Comparison of ENCODE assay signal across 9 mouse cellular contexts in the genomic region with DNA sequence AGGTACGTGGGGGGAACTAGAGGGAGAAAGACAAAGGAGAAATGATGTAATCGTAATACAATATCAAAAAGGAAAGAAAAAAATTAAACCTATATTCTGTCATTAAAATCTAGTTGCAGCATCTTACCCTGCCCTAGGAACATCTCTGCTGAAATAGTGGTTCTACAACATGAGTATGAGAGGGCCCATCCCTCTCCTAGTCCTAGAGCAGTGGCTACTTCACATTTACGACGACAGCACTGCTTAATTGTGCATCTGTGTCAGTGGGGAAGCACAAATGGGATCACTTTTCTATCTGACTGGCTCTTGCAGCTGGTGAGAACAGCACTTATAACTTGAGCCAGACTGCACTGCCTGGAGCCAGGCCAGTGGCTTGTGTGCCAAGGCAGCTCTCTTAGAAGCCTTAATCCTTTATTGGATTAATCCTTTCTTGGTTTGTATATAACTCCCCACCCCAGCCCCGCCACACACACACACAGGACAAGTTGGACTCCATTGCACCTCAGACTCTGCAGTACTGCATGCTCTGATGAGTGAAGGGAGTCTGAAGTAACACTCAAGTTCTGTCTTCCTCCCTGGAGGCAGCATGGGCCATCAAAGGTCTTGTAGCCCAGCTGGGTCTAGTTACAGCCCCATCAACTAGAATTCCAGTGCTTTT. TPM values are rescaled to one million over a fixed set of nuclear protein-coding genes. Genes with fewer than 3 reads are reported as not detected.
DNase-seq lines count a peak whose midpoint lies in the region; ATAC-seq and TF ChIP-seq lines count a peak whose summit lies in the region.
"Had no signal": no experiment of that assay in that cellular context is flagged by ENCODE, and none has a peak within 500 bp of the region (broad histone marks: within the 10 kb centered on the region; RNA-seq: fewer than 3 reads in every experiment).

No protein-coding gene starts in this region.

- no peaks in the 10 kb centered on the region for H3K27me3 ChIP-seq in neural tube, embryonic 14.5 days (ENCODE audit: control insufficient read depth, insufficient read depth, low read length)
- H3K27me3 ChIP-seq in liver, postnatal 0 days (ENCODE audit: insufficient read depth, low read length) = no peaks in the 10 kb centered on the region
- H3K27me3 ChIP-seq: neural tube, embryonic 12.5 days had no signal

- H3K36me3 ChIP-seq in neural tube, embryonic 14.5 days (ENCODE audit: control insufficient read depth, insufficient read depth, low read length) = no peaks in the 10 kb centered on the region
- H3K36me3 ChIP-seq in liver, postnatal 0 days (replicated peaks; ENCODE audit: insufficient read depth, low read length) = peaks cover 4% of the 10 kb centered on the region
- H3K36me3 ChIP-seq: neural tube, embryonic 12.5 days had no signal

- intact Hi-C loops in gastrocnemius, postnatal 36 days (cut with DNase I) = loop anchor here (5.0 kb wide), 1 partner anchor 47 kb away; a partner anchor contains a TSS
- intact Hi-C loops in left cerebral cortex, postnatal 25 days (cut with DNase I) = loop anchor here (5.0 kb wide), 1 partner anchor 47 kb away; a partner anchor contains a TSS

- peaks cover 6% of the 10 kb centered on the region; the same call in 1 of the 2 replicates for H3K4me1 ChIP-seq in neural tube, embryonic 14.5 days (ENCODE audit: control insufficient read depth, insufficient read depth, low read length)
- H3K4me1 ChIP-seq in liver, postnatal 0 days (ENCODE audit: insufficient read depth) = peaks cover 7% of the 10 kb centered on the region; the same call in 1 of the 2 replicates
- H3K4me1 ChIP-seq: neural tube, embryonic 12.5 days had no signal

- WGBS in neural tube, embryonic 14.5 days = 50% methylated on average over 5 of the region's 5 CpGs
- 86% methylated on average over 5 of the region's 5 CpGs for WGBS in liver, postnatal 0 days (ENCODE audit: insufficient replicate concordance)

- H3K4me3 ChIP-seq in neural tube, embryonic 14.5 days (ENCODE audit: low read depth, low read length) = no peak overlapping the region
- no peak overlapping the region for H3K4me3 ChIP-seq in liver, postnatal 0 days (ENCODE audit: low read depth, low read length)
- H3K4me3 ChIP-seq: neural tube, embryonic 12.5 days had no signal

- no peaks in the 10 kb centered on the region for H3K9me3 ChIP-seq in neural tube, embryonic 14.5 days (ENCODE audit: control insufficient read depth, low read length)
- H3K9me3 ChIP-seq in liver, postnatal 0 days (ENCODE audit: low read length) = no peaks in the 10 kb centered on the region
- H3K9me3 ChIP-seq: neural tube, embryonic 12.5 days had no signal

- no peak for TF ChIP-seq CTCF in liver, postnatal 0 days (IDR thresholded peaks at IDR 0.05; ENCODE audit: low read depth)

- peak overlapping the region; percentile 50; the same call in 1 of the 2 replicates for H3K27ac ChIP-seq in neural tube, embryonic 14.5 days (ENCODE audit: low read depth, low read length)
- no peak overlapping the region for H3K27ac ChIP-seq in liver, postnatal 0 days (ENCODE audit: low read depth)
- H3K27ac ChIP-seq: neural tube, embryonic 12.5 days had no signal

- DNase-seq in cerebellum, adult 11-12 months = peak; percentile 41
- DNase-seq in embryo, embryonic 11 days = peak; percentile 43
- peak; percentile 66 to 68 for DNase-seq in gastrocnemius, postnatal 36 days
- peak; percentile 44 for DNase-seq in kidney, adult 18-20 months
- peak; percentile 45 to 69 for DNase-seq in left cerebral cortex, postnatal 25 days (ENCODE audit: low spot score in 2 of 2)
- no peak for DNase-seq in liver, postnatal 0 days
- no peak for DNase-seq in liver

- no peak overlapping the region for H3K9ac ChIP-seq in neural tube, embryonic 14.5 days (replicated peaks; ENCODE audit: low read depth, low read length)
- no peak overlapping the region for H3K9ac ChIP-seq in liver, postnatal 0 days (replicated peaks)
- H3K9ac ChIP-seq: neural tube, embryonic 12.5 days had no signal

- ATAC-seq in neural tube, embryonic 14.5 days (ENCODE audit: low read depth) = peak; percentile 77; the same call in 1 of the 2 replicates
- no peak for ATAC-seq in liver, postnatal 0 days

- H3K4me2 ChIP-seq in neural tube, embryonic 14.5 days (ENCODE audit: low read depth, low read length) = no peak overlapping the region
- H3K4me2 ChIP-seq in liver, postnatal 0 days (ENCODE audit: low read depth, low read length) = no peak overlapping the region
- H3K4me2 ChIP-seq: neural tube, embryonic 12.5 days had no signal

- no peak for TF ChIP-seq EP300 in liver, postnatal 0 days (IDR thresholded peaks at IDR 0.05; ENCODE audit: low read depth)

RNA-seq across cellular contexts. Expression of a gene that starts 46.3 kb away (rescaled TPM):
- total RNA-seq in gastrocnemius, postnatal 36 days (2021) = under 1 TPM; 0.23 to 0.42 TPM
- total RNA-seq in left cerebral cortex, postnatal 25 days (2021) = under 1 TPM; 0.39 to 0.48 TPM
- 0.33 and 0.46 TPM in 2 replicates for polyA plus RNA-seq in neural tube, embryonic 14.5 days (2014; fragmentation: Nextera tagmentation; extraction: Ambion mirVana)
- not detected in 2 replicates for polyA plus RNA-seq in liver, postnatal 0 days (2015; fragmentation: Nextera tagmentation; extraction: Ambion mirVana)

RNA-seq across cellular contexts. Expression of a gene that starts 48.9 kb away (rescaled TPM):
- 10 to 100 TPM; 37.9 to 38.2 TPM for total RNA-seq in gastrocnemius, postnatal 36 days (2021)
- total RNA-seq in left cerebral cortex, postnatal 25 days (2021) = 100 to 1,000 TPM; 117 to 130 TPM
- polyA plus RNA-seq in neural tube, embryonic 14.5 days (2014; fragmentation: Nextera tagmentation; extraction: Ambion mirVana) = 82.2 and 89.5 TPM in 2 replicates
- polyA plus RNA-seq in liver, postnatal 0 days (2015; fragmentation: Nextera tagmentation; extraction: Ambion mirVana) = 20.2 and 20.7 TPM in 2 replicates

Comparison
In these comparisons a context has a peak if more than half of its experiments do, and no peak if none do; other contexts are left out.
1. DNase-seq: peak in cerebellum, adult 11-12 months (single experiment), embryo, embryonic 11 days (single experiment), gastrocnemius, postnatal 36 days (2 of 2), kidney, adult 18-20 months (single experiment) and left cerebral cortex, postnatal 25 days (2 of 2); none in liver, postnatal 0 days (single experiment) and liver (single experiment).